Mouse (Mus musculus): ENCODE measurements around the gene Ppat. TPM values are rescaled to one million over a fixed set of nuclear protein-coding genes. Genes with fewer than 3 reads are reported as not detected.
"Not testable (repeated sequence)": the region's sequence is repeated elsewhere in the genome, so short reads cannot be mapped to it uniquely, and the experiment has no call there.

Gene Ppat
- polyA plus RNA-seq (2015; fragmentation: Nextera tagmentation; extraction: Ambion mirVana), result 38.5 and 45.7 TPM in 2 replicates

DNA sequence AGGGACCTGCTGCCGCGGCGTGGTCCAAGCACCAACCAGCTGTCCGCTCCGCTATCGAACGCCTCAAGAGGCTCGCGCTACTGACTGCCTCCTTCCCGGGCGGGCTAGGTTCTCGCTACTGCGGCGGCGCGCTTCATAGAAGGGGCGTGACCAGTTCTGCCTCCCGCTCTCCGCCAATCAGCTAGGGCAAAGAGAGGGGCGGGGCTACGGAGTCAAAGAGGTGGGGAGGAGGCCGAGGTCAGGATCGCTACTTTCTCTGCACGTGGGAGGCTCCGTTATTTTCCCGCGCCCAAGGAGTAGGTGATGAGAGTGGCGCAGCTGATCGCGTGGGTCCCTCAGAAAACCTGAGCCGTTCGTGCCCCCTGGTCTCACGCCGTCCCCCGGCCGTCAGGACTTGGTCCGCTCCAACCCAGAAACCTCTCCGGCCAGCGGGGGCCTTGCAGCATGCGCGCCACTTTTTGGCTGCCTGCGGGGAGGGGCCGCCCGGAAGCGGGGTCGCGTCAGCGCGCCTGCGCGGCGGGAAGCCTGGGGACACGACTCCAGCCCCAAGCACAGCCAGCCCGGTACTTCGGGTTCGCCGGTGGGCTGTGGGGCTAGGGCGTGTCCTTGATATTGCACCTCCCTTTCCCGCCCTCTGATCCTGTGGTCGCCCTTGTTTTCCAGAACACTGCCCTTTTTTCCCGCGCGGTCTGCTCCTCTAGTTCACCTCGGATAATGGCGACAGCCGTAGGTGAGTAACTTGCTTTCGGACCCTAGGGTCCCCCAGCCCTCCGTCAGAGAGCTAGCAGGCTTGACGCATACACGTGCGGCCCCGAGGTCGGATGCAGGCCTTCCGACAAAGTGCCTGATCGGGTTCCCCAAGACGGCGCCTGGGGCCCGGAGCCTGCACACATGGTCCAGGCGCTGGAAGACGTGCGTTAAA is at the start of gene Ppat, which contains the start of gene Paics:
Gene Ppat (minus strand): TSS at position 473 of the 922 bp plus-strand sequence.
Gene Paics (plus strand): TSS at position 202 of the 922 bp plus-strand sequence.
- peak within 1 kb of the TSS; percentile 93 for H3K4me2 ChIP-seq
- ATAC-seq (ENCODE audit: low read depth), result peak; percentile 91
- peak; percentile 99 for DNase-seq
- under 1% methylated on average over 81 of the region's 81 CpGs for WGBS (ENCODE audit: insufficient replicate concordance)
- H3K27me3 ChIP-seq, result no peaks in the 10 kb centered on the region
- peak within 1 kb of the TSS; percentile 88 for H3K9ac ChIP-seq
- peaks cover 73% of the 10 kb centered on the region for H3K4me1 ChIP-seq (replicated peaks)
- peak within 1 kb of the TSS; percentile 84 for H3K4me3 ChIP-seq (replicated peaks)
- H3K27ac ChIP-seq, result peak within 1 kb of the TSS; percentile 88
- peaks cover 50% of the 10 kb centered on the region for H3K36me3 ChIP-seq
- no peaks in the 10 kb centered on the region for H3K9me3 ChIP-seq (replicated peaks)

DNA sequence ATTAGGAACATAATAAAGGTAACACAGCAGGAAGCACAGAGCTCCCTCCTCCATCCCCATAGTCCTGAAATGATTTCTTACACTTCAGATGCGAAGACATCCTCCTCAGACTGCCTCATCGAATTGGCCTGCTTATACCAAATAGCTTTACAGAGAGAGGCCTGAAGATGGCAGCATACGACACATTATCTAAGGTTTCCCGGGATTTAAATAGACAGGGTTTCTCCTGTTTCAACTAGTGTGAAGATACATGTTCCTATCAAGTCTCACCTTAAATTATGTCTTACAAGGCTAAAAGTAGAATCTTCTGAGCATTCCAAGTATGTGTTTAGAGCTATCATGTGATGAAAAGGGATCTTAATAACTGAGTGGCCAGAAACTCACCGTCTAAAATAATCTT is 47.0 kb upstream of the Ppat start:
- H3K36me3 ChIP-seq, result peaks cover 71% of the 10 kb centered on the region
- DNase-seq, result no peak
- WGBS (ENCODE audit: insufficient replicate concordance), result 66% methylated on average over 5 of the region's 5 CpGs

DNA sequence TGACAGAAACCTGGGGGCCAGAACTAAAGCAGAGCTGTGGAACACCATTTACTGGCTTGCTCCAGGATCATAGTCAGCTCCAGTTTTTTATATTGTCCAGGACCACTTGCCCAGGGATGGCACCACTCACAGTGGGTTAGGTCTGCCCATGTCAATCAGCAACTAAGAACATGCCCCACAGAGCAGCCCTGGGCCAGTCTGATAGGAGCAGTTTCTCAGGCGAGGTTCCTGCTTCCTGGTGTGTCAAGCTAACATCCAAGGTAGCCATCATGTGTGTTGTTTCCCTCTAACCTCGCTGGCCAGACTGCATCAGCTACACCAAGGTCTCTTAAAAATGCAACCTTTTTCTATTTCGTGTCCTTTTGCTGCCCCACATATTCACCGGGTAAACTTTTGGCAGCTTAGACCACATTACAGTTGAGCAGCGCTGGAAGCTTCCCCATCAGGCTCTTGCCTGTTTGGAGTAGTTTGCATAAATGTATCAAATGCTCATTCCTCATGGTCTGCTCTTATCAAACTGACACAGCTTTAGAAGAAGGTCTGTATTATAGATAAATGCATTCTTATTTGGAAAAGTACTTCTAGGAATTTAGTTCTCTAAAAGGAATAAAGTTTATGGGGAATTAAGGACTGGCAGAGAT is 41.9 kb upstream of the Ppat start:
- Histone ChIP-seq H3K27me3 (no peaks in the 10 kb centered on the region), H3K4me2 (peak overlapping the region; percentile 26; the same call in 1 of the 2 replicates), H3K4me1 (replicated peaks) (peaks cover 46% of the 10 kb centered on the region), H3K36me3 (peaks cover 84% of the 10 kb centered on the region), H3K9ac (peak overlapping the region; percentile 43), H3K9me3 (replicated peaks) (no peaks in the 10 kb centered on the region), H3K4me3 (replicated peaks) (no peak overlapping the region), H3K27ac (peak overlapping the region; percentile 89)
- DNase-seq (peak; percentile 71), ATAC-seq (ENCODE audit: low read depth) (peak; percentile 96)
- 51% methylated on average over 5 of the region's 5 CpGs for WGBS (ENCODE audit: insufficient replicate concordance)

More for the DNA sequence above, 47.0 kb upstream of the Ppat start:
- H3K9ac ChIP-seq, result no peak overlapping the region
- no peak overlapping the region for H3K4me3 ChIP-seq (replicated peaks)
- H3K27ac ChIP-seq, result no peak overlapping the region
- H3K27me3 ChIP-seq, result no peaks in the 10 kb centered on the region
- no peaks in the 10 kb centered on the region for H3K9me3 ChIP-seq (replicated peaks)
- no peak for ATAC-seq (ENCODE audit: low read depth)
- no peak overlapping the region for H3K4me2 ChIP-seq
- H3K4me1 ChIP-seq (replicated peaks), result peaks cover 12% of the 10 kb centered on the region

DNA sequence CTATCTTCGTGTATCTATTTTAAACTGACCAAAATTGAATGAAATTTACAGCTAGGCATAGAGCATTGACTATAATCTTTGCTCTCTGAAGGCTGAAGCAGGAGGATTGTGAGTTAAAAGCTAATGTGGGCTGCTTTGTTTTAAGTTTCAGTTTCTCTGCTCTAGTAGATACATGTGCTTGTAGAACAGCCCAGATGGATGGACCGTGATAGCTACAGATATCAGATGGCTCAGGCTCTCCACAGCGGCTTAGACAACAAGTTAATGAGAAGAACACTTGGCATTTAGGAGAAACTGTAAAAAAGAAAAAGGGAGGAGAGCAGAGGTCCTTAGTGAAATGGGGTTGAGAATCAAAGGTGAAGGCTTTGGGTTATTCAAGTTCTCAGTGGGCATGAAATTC is 39.4 kb upstream of the Ppat start:
- peak overlapping the region; percentile 23; the same call in 1 of the 2 replicates for H3K4me2 ChIP-seq
- peaks cover 83% of the 10 kb centered on the region for H3K36me3 ChIP-seq
- H3K27me3 ChIP-seq, result no peaks in the 10 kb centered on the region
- no peak overlapping the region for H3K4me3 ChIP-seq (replicated peaks)
- ATAC-seq (ENCODE audit: low read depth) (peak; percentile 63), DNase-seq (peak; percentile 40)
- H3K9ac ChIP-seq, result peak overlapping the region; percentile 45; the same call in 1 of the 2 replicates
- H3K9me3 ChIP-seq (replicated peaks), result no peaks in the 10 kb centered on the region
- 27% methylated on average over 3 of the region's 3 CpGs for WGBS (ENCODE audit: insufficient replicate concordance)
- peaks cover 46% of the 10 kb centered on the region for H3K4me1 ChIP-seq (replicated peaks)
- H3K27ac ChIP-seq, result peak overlapping the region; percentile 80

DNA sequence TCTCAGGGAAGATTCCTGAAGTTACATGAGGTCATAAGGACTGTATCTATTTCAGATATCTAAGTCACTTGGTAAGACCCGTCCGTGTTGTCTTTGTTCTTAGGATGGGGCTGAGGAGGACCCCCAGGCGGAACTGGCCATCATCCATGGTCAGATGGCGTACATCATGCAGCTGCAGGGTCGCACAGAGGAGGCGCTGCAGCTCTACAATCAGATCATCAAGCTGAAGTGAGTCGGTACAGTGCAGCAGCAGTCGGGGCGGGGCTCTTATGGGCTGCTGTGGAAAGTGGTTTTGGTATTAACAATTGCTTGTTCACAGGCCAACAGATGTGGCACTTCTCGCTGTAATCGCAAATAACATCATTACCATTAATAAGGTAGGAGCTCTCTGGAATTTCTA is 32.6 kb upstream of the Ppat start:
- no peak for ATAC-seq (ENCODE audit: low read depth)
- WGBS (ENCODE audit: insufficient replicate concordance), result 82% methylated on average over 11 of the region's 11 CpGs
- H3K9ac ChIP-seq, result no peak overlapping the region

DNA sequence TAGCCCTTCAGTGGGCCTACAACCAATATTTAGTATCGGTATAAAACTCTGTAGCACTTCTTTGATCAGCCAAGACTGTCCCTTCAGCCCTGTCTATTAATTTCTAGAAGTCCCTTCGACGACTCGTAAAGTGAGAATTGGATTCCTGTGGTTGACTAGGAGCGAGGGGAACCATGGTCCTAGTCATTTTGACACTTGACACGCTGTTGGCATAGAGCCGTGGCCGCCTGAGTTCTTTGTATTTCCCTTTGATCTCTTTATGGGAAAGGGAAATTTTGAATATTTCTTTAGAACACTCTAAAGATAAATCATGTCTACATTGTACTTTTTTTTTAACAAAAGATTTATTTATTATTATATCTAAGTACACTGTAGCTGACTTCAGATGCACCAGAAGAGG is 24.4 kb upstream of the Ppat start:
- Histone ChIP-seq H3K27me3 (no peaks in the 10 kb centered on the region), H3K36me3 (peaks cover 42% of the 10 kb centered on the region), H3K4me1 (replicated peaks) (peaks cover 29% of the 10 kb centered on the region), H3K4me3 (replicated peaks) (peak overlapping the region; percentile 98), H3K4me2 (peak overlapping the region; percentile 82), H3K9me3 (replicated peaks) (no peaks in the 10 kb centered on the region), H3K9ac (peak overlapping the region; percentile 95), H3K27ac (peak overlapping the region; percentile 87; the same call in 1 of the 2 replicates)
- ATAC-seq (ENCODE audit: low read depth) (no peak), DNase-seq (no peak)
- WGBS (ENCODE audit: insufficient replicate concordance), result 73% methylated on average over 8 of the region's 8 CpGs

More for the DNA sequence above, 32.6 kb upstream of the Ppat start:
- Histone ChIP-seq H3K9me3 (replicated peaks) (no peaks in the 10 kb centered on the region), H3K4me2 (no peak overlapping the region), H3K36me3 (peaks cover 79% of the 10 kb centered on the region), H3K4me1 (replicated peaks) (no peaks in the 10 kb centered on the region), H3K4me3 (replicated peaks) (no peak overlapping the region), H3K27ac (no peak overlapping the region), H3K27me3 (no peaks in the 10 kb centered on the region)
- DNase-seq, result no peak

DNA sequence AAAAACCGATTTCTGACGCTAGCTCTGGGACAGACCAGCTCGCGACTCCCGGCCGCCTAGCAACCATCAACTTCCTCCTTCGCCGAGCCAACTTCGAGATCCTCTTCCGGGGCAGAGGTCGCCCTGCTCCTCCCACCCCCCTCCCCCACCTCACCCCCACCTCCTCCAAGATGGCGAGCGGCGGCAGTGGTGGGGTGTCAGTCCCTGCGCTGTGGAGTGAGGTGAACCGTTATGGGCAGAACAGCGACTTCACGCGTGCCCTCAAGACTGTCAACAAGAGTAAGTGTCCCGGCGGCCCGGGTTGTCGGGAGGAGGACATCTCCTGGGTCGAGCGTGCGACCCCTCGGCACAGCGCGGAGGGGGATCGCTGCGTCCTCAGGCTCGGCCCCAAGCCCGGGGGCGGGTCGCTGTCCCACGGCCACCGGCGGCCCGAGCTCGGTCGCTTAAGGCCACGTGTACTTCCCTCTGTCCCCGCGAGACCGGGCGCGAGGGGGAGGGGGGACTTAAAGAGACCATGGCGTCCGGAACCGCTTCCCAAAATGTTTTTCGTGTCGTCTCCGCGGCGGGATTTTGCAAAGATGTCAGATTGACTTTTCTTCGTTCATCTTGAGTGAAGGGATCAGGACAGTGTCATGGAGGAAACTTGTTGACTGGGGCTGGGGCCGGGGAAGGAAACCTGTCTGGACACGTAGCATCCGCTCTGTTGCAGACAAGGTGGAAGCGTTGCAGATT is 23.3 kb upstream of the Ppat start, which contains the start of gene Srp72:
Gene Srp72 (plus strand): TSS at position 130 of the 732 bp plus-strand sequence.
- WGBS (ENCODE audit: insufficient replicate concordance), result under 1% methylated on average over 60 of the region's 60 CpGs
- no peaks in the 10 kb centered on the region for H3K27me3 ChIP-seq

DNA sequence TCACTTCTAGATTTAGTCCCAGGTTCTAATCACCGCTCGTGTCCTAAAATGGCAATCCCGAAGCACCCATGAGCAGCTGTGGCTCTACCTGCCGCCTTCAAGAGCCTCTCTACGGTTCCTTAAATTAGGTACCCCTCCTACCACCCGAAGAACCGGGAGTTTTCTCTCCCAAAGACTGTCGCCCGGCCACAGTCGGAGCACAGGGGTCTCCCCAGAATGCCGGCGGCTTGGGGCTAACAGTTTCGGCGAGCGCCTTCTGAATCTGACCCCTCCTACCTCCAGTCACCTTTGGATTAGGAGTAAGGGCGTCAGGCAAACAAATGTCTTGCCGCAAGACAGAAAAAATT is 22.8 kb upstream of the Ppat start:
- WGBS (ENCODE audit: insufficient replicate concordance), result 2% methylated on average over 17 of the region's 17 CpGs
- peak; percentile 31 for ATAC-seq (ENCODE audit: low read depth)

More for the DNA sequence above, 23.3 kb upstream of the Ppat start, which contains the start of gene Srp72:
- DNase-seq, result peak; percentile 64
- peaks cover 39% of the 10 kb centered on the region for H3K36me3 ChIP-seq
- peak within 1 kb of the TSS; percentile 95 for H3K9ac ChIP-seq
- peak within 1 kb of the TSS; percentile 87 for H3K27ac ChIP-seq
- no peaks in the 10 kb centered on the region for H3K9me3 ChIP-seq (replicated peaks)
- peak within 1 kb of the TSS; percentile 98 for H3K4me3 ChIP-seq (replicated peaks)
- H3K4me2 ChIP-seq, result peak within 1 kb of the TSS; percentile 82
- peak; percentile 88 for ATAC-seq (ENCODE audit: low read depth)
- H3K4me1 ChIP-seq (replicated peaks), result peaks cover 29% of the 10 kb centered on the region

DNA sequence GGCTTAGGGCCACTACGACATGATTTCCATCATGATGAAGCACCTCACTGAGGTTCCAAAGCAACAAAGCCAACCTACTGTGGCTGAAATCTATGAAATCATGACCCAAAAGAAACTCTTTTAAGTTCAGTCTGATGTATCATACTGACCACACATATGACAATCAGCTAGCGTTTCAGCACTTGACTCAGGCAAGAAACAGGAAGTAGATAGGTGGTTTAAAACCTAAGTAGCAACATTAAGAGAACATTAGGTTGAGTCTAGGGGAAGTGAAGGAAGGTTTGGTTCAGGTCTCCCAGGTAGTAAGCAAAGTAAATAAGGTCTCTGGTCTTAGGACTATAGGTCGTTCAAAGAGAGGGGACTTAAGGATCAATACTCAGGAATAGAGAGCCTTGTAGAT is 22.1 kb upstream of the Ppat start:
- Histone ChIP-seq H3K36me3 (peaks cover 40% of the 10 kb centered on the region), H3K4me1 (replicated peaks) (peaks cover 29% of the 10 kb centered on the region), H3K9me3 (replicated peaks) (no peaks in the 10 kb centered on the region), H3K9ac (peak overlapping the region; percentile 95), H3K4me2 (peak overlapping the region; percentile 82), H3K27me3 (no peaks in the 10 kb centered on the region), H3K4me3 (replicated peaks) (peak overlapping the region; percentile 98), H3K27ac (no peak overlapping the region)
- DNase-seq (no peak), ATAC-seq (ENCODE audit: low read depth) (no peak)
- 38% methylated on average over 3 of the region's 3 CpGs for WGBS (ENCODE audit: insufficient replicate concordance)

More for the DNA sequence above, 22.8 kb upstream of the Ppat start:
- H3K4me1 ChIP-seq (replicated peaks), result peaks cover 29% of the 10 kb centered on the region
- H3K36me3 ChIP-seq, result peaks cover 40% of the 10 kb centered on the region
- H3K4me2 ChIP-seq, result peak overlapping the region; percentile 82
- no peak for DNase-seq
- H3K27me3 ChIP-seq, result no peaks in the 10 kb centered on the region
- H3K27ac ChIP-seq, result 0 out of 2 replicates have a peak overlapping the region, but pooled peaks have one; percentile 47
- H3K9me3 ChIP-seq (replicated peaks), result no peaks in the 10 kb centered on the region
- H3K4me3 ChIP-seq (replicated peaks), result peak overlapping the region; percentile 98
- peak overlapping the region; percentile 95 for H3K9ac ChIP-seq

DNA sequence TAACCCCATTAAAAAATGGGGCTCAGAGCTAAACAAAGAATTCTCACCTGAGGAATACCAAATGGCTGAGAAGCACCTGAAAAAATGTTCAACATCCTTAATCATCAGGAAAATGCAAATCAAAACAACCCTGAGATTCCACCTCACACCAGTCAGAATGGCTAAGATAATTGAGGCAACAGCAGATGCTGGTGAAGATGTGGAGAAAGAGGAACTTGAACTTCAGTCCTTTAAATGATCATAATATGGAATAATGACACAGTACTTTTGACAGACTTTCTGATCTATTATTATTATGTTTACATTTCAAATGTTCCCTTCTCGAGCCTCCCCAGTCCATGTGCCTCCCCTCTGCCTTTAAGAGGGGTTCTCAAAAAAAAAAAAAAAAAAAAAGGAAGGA is 19.7 kb upstream of the Ppat start:
- WGBS (ENCODE audit: insufficient replicate concordance), result 67% methylated on average over 1 of the region's 1 CpGs
- not testable (repeated sequence) for H3K9me3 ChIP-seq (replicated peaks); H3K27ac ChIP-seq; ATAC-seq (ENCODE audit: low read depth); H3K4me3 ChIP-seq (replicated peaks); DNase-seq; H3K27me3 ChIP-seq; H3K4me2 ChIP-seq; H3K9ac ChIP-seq
- peaks cover 43% of the 10 kb centered on the region for H3K36me3 ChIP-seq
- H3K4me1 ChIP-seq (replicated peaks), result peaks cover 20% of the 10 kb centered on the region
